Mouse (Mus musculus) embryonic fibroblast, embryonic 13.5 days (primary cell): ENCODE measurements around the gene Nrcam.

Experiments
- CTCF ChIP-seq: IDR thresholded peaks from 2 replicates; pipeline ENCODE4 v1.5.1; 2011; ENCODE audit warnings: mild to moderate bottlenecking, control low read depth, low read length, moderate library complexity, borderline replicate concordance; ENCODE audit not compliant: insufficient read depth
- POLR2A ChIP-seq: IDR thresholded peaks from 2 replicates; pipeline ENCODE4 v1.6.1; 2011; ENCODE audit warnings: low read depth, mild to moderate bottlenecking, control low read depth, low read length, moderate library complexity

DNA sequence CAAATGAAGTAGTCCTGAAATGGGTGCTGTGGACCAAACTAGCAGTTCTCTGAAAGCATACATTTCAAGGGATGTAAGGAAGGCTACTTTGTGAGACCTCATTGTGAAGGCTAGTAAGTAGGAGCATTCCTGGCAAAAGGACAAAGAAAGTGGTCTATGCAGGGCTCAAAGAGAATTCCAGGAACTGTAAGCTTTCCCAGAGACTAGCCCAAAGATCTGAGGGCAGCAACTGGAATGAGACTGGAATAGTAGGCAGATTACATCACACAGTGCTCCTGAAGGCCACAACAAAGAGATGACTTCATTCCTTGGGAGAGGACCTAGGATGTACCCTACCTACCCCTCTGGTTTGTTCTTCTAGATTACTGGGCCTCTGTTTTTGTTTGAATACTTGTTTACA, 27.9 kb upstream of the Nrcam start:
- TF ChIP-seq CTCF = no peak
- no peak for TF ChIP-seq POLR2A
